Mouse (Mus musculus): ENCODE measurements around the gene Klf3.

DNA sequence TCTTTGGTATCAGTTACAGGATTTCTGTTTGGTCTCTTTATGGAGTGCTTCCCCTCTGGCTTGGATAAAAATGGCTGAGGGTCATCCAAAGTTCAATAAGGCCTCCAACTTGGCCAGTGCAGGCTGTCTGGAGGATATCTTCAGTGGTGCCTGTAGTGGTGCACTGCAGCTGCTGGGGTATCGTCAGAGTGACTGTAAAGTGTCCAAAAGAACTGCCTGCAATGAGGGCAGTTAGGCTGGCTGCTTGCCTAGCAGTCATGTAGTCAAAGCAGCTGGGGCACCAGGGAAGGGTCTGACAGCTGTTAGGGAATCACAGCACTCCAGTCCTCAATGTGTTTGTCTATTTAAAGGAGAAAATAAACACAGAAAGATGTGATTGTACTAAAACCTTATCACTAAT is 36.9 kb downstream of the Klf3 start:
- no peak for TF ChIP-seq CTCF (conservative IDR thresholded peaks at IDR 0.05; ENCODE audit: insufficient read depth, insufficient read length, low read depth, low read length)
- no peak for TF ChIP-seq POLR2A (IDR thresholded peaks at IDR 0.05; ENCODE audit: low read depth, low read length)
